Mouse (Mus musculus) midbrain, embryonic 16.5 days (tissue): Measurements from ENCODE around the gene Slc7a15. TPM values are rescaled to one million over a fixed set of nuclear protein-coding genes. Genes with fewer than 3 reads are reported as not detected.
"Not testable (repeated sequence)": the region's sequence is repeated elsewhere in the genome, so short reads cannot be mapped to it uniquely, and the experiment has no call there.

Experiments
- ATAC-seq: fragments of 200-750 bp; cut with Nextera tagmentation; 2 replicates; pipeline ENCODE4 v1.8.0; 2017; ENCODE audit warnings: moderate TSS enrichment
- H3K27ac ChIP-seq: fragments of 300-500 bp; sonication (generic); 2 replicates; pipeline ENCODE4 v1.5.1; 2014; ENCODE audit warnings: mild to moderate bottlenecking, low read length, mixed read lengths
- H3K27me3 ChIP-seq: fragments of 300-500 bp; sonication (generic); 2 replicates; pipeline ENCODE4 v1.6.1; 2014; ENCODE audit warnings: low read depth, low read length, mixed read lengths; ENCODE audit not compliant: control insufficient read depth, insufficient read depth
- H3K36me3 ChIP-seq: fragments of 300-500 bp; sonication (generic); 2 replicates; pipeline ENCODE4 v1.6.1; 2014; ENCODE audit warnings: mild to moderate bottlenecking, low read length, moderate library complexity, mixed read lengths; ENCODE audit not compliant: control insufficient read depth, insufficient read depth
- H3K4me1 ChIP-seq: fragments of 300-500 bp; sonication (generic); 2 replicates; pipeline ENCODE4 v1.6.1; 2014; ENCODE audit warnings: mild to moderate bottlenecking, low read length, mixed read lengths; ENCODE audit not compliant: control insufficient read depth, insufficient read depth
- H3K4me2 ChIP-seq: fragments of 300-500 bp; sonication (generic); 2 replicates; pipeline ENCODE4 v1.6.1; 2014; ENCODE audit warnings: mild to moderate bottlenecking, low read length, mixed read lengths
- H3K4me3 ChIP-seq: fragments of 300-500 bp; sonication (generic); 2 replicates; pipeline ENCODE4 v1.5.1; 2014; ENCODE audit warnings: low read depth, mild to moderate bottlenecking, low read length, moderate library complexity, mixed read lengths
- H3K9ac ChIP-seq: fragments of 300-500 bp; sonication (generic); 2 replicates; pipeline ENCODE4 v1.6.1; 2014; ENCODE audit warnings: low read depth, low read length, mixed read lengths
- H3K9me3 ChIP-seq: fragments of 300-500 bp; sonication (generic); replicated peaks from 2 replicates; pipeline ENCODE4 v1.6.1; 2014; ENCODE audit warnings: mild to moderate bottlenecking, low read length, mixed read lengths; ENCODE audit not compliant: control insufficient read depth, poor library complexity, severe bottlenecking
- WGBS: fragments of 180-500 bp; shearing (Covaris S2); extraction: QIAGEN DNeasy Blood & Tissue Kit; methylation state at CpG from one replicate; pipeline ENCODE4 v1.1.7; 2014; 5-methylcytosine and 5-hydroxymethylcytosine counted together
- polyA plus RNA-seq: library from polyadenylated mRNA; unstranded; fragments of >200 nt; fragmentation: Nextera tagmentation; extraction: Ambion mirVana; gene quantifications from 2 replicates; pipeline ENCODE4 v1.2.1, GENCODE M21; 2015

The Slc7a15 gene
- polyA plus RNA-seq, 1 experiment from 2014 or later: not detected

DNA sequence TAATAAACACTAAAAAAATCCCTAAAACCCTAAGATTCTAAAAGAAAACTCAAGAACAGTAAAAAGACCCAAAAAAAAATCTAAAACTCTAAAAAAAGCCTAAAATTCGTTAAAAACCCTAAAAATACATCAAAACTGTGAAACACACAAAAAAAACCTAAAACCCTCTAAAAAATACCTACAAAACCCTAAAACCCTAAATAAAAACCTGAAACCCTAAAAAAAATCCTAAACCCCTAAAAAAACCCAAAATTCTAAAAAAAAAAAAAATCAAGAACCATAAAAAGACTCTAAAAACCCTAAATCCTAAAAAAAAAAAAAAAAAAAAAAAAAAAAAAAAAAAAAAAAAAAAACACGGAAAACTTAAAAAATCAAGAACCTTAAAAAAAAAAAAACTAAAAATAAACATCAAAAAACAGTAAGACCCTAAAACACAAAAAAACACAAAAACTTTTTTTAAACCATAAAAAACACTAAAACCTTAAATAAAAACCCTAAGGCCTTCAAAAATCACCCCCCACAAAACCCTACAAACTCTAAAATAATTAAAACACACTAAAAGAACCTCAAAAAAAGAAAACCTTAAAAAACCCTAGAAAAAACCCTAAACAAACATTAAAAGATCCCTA lies 34.0 kb upstream of the Slc7a15 start:
- WGBS: 80% methylated on average over 2 of the region's 2 CpGs
- no peak overlapping the region for H3K27ac ChIP-seq
- no peaks in the 10 kb centered on the region for H3K27me3 ChIP-seq
- no peak overlapping the region for H3K4me3 ChIP-seq
- no peak overlapping the region for H3K4me2 ChIP-seq
- H3K4me1 ChIP-seq: no peaks in the 10 kb centered on the region
- no peaks in the 10 kb centered on the region for H3K9me3 ChIP-seq
- ATAC-seq: no peak
- no peaks in the 10 kb centered on the region for H3K36me3 ChIP-seq
- H3K9ac ChIP-seq: no peak overlapping the region

- 100% methylated on average over 1 of the region's 1 CpGs for WGBS
- H3K27ac ChIP-seq: no peak overlapping the region
- H3K9me3 ChIP-seq: no peaks in the 10 kb centered on the region
- H3K36me3 ChIP-seq: no peaks in the 10 kb centered on the region
- no peak for ATAC-seq
- no peaks in the 10 kb centered on the region for H3K4me1 ChIP-seq
- H3K4me2 ChIP-seq: no peak overlapping the region
- H3K9ac ChIP-seq: no peak overlapping the region
- H3K27me3 ChIP-seq: no peaks in the 10 kb centered on the region
- no peak overlapping the region for H3K4me3 ChIP-seq
These were observed 32.8 kb upstream of the Slc7a15 start for GRCm38 (mm10) chr12:8631691-8632090.

DNA sequence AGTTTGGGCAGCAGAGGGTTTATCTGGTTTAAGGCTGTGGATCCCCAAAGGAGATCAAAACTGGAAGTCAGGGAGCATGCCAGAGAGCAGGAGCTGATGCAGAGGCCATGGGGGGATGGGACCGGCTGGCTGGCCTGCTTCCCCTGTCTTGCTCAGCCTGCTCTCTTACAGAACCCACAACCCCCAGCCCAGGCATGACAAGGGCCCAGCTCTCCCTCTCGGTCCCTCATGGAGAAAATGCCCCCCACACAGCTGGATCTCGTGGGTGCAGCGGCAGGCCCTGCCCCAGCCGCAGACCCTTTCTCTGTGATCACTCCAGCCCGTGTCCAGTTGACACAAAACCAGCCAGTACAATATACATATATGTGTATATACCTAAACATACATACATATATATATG lies 30.7 kb upstream of the Slc7a15 start:
- no peak overlapping the region for H3K4me2 ChIP-seq
- no peak for ATAC-seq
- H3K4me1 ChIP-seq: no peaks in the 10 kb centered on the region
- H3K27ac ChIP-seq: no peak overlapping the region
- no peaks in the 10 kb centered on the region for H3K36me3 ChIP-seq
- no peaks in the 10 kb centered on the region for H3K27me3 ChIP-seq
- 98% methylated on average over 6 of the region's 6 CpGs for WGBS
- no peaks in the 10 kb centered on the region for H3K9me3 ChIP-seq
- H3K4me3 ChIP-seq: no peak overlapping the region
- no peak overlapping the region for H3K9ac ChIP-seq

DNA sequence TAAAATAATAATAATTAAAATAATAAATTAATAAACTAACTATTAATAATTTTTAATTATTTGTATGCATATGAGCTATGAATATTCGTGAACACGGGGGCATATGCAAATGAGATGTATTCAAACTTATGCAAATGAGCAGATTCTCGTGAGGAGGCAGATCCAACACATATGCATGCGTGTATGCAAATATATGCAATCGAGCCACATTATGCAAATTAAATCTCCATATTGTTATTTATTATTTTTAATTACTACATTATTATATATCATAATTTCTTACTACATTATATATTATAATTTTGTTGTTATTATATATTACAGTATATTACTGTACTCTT lies 21.8 kb upstream of the Slc7a15 start:
- Histone ChIP-seq H3K4me3 (no peak overlapping the region), H3K9ac (no peak overlapping the region), H3K4me1 (no peaks in the 10 kb centered on the region), H3K36me3 (0 out of 2 replicates have a peak, but pooled peaks cover 3% of the 10 kb centered on the region), H3K4me2 (no peak overlapping the region), H3K27me3 (no peaks in the 10 kb centered on the region), H3K27ac (no peak overlapping the region), H3K9me3 (no peaks in the 10 kb centered on the region)
- ATAC-seq: no peak
- WGBS: 76% methylated on average over 5 of the region's 5 CpGs

GRCm38 (mm10) chr12:8619827-8620677 lies 21.2 kb upstream of the Slc7a15 start:
- Histone ChIP-seq H3K9me3 (no peaks in the 10 kb centered on the region), H3K36me3 (0 out of 2 replicates have a peak, but pooled peaks cover 3% of the 10 kb centered on the region), H3K4me2 (no peak overlapping the region), H3K9ac (no peak overlapping the region), H3K4me3 (no peak overlapping the region), H3K4me1 (no peaks in the 10 kb centered on the region), H3K27me3 (no peaks in the 10 kb centered on the region), H3K27ac (no peak overlapping the region)
- WGBS: 80% methylated on average over 9 of the region's 9 CpGs
- peak; percentile 45; the same call in 1 of the 2 replicates for ATAC-seq

DNA sequence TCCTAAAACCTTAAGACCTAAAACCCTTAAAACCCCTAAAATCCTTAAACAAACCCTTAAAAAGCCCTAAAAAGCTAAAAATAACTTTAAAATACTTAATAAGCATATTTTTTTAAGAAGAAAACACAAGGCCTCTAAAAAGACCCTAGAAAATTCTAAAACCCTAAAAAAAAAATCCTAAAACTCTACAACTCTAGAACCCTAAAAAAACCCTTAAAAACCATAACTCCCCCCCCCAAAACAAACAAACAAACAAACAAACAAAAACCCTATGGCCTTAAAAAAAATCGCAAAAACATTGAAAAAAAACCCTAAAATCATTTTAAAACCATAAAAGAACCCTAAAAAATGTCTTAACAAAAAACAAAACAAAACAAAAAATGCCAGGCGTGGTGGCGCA lies 19.4 kb upstream of the Slc7a15 start:
- H3K4me1 ChIP-seq: no peaks in the 10 kb centered on the region
- H3K4me2 ChIP-seq: no peak overlapping the region
- H3K27me3 ChIP-seq: no peaks in the 10 kb centered on the region
- no peaks in the 10 kb centered on the region for H3K9me3 ChIP-seq
- WGBS: 94% methylated on average over 3 of the region's 3 CpGs
- H3K9ac ChIP-seq: no peak overlapping the region
- H3K36me3 ChIP-seq: 0 out of 2 replicates have a peak, but pooled peaks cover 3% of the 10 kb centered on the region
- no peak overlapping the region for H3K4me3 ChIP-seq
- no peak overlapping the region for H3K27ac ChIP-seq
- no peak for ATAC-seq

GRCm38 (mm10) chr12:8609070-8609469 lies 10.2 kb upstream of the Slc7a15 start:
- Histone ChIP-seq H3K4me3 (no peak overlapping the region), H3K9ac (no peak overlapping the region), H3K9me3 (no peaks in the 10 kb centered on the region), H3K36me3 (no peaks in the 10 kb centered on the region), H3K4me2 (no peak overlapping the region), H3K4me1 (no peaks in the 10 kb centered on the region), H3K27ac (no peak overlapping the region), H3K27me3 (no peaks in the 10 kb centered on the region)
- WGBS: 95% methylated on average over 3 of the region's 3 CpGs
- ATAC-seq: no peak

DNA sequence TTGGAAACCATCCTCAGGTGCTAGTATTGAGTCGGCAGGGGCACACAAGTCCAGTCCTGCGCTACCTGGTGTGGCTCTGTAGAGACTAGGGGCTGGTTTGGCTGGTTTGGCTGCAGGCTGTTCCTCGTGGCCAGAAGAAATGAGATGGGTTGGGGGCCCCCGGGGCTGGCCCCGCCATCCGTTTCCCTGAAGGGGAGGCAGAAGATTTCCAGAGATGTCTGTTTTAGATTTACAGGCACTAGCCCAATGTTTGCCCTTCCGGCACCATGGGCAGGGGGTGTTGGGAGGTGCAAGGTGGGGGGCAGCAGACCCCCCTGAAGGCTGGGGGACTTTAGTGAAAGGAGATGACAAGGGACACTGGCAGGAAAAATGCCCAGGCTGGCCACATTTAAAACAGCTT lies 3.3 kb downstream of the Slc7a15 start:
- no peak for ATAC-seq

GRCm38 (mm10) chr12:8591326-8591725 lies 7.5 kb downstream of the Slc7a15 start:
- not testable (repeated sequence) for H3K4me1 ChIP-seq, H3K9ac ChIP-seq, ATAC-seq, H3K27me3 ChIP-seq, H3K4me2 ChIP-seq, H3K27ac ChIP-seq, H3K9me3 ChIP-seq, H3K36me3 ChIP-seq, H3K4me3 ChIP-seq
- whole genome bisulfite sequencing: 93% methylated on average over 2 of the region's 2 CpGs

More for the DNA sequence above, 3.3 kb downstream of the Slc7a15 start:
- Histone ChIP-seq H3K9ac (no peak overlapping the region), H3K27ac (no peak overlapping the region), H3K36me3 (no peaks in the 10 kb centered on the region), H3K27me3 (no peaks in the 10 kb centered on the region), H3K4me3 (no peak overlapping the region), H3K4me1 (no peaks in the 10 kb centered on the region), H3K9me3 (no peaks in the 10 kb centered on the region), H3K4me2 (no peak overlapping the region)
- WGBS: 92% methylated on average over 7 of the region's 7 CpGs
